Mouse (Mus musculus) kidney, postnatal 0 days (tissue): ENCODE results near the gene Rfx3. TPM values are rescaled to one million over a fixed set of nuclear protein-coding genes. Genes with fewer than 3 reads are reported as not detected.

Experiments used
- ATAC-seq: fragments of 200-750 bp; cut with Nextera tagmentation; replicated peaks from 2 replicates; pipeline ENCODE4 v1.8.0; 2017; ENCODE audit warnings: low read depth, moderate number of reproducible peaks, moderate TSS enrichment, moderate library complexity; ENCODE audit not compliant: low FRiP score
- DNase-seq: peaks from one replicate; pipeline ENCODE4 v3.0.0-alpha.2; 2016; ENCODE audit warnings: low spot score
- H3K27ac ChIP-seq: fragments of 300-500 bp; sonication (generic); 2 replicates; pipeline ENCODE4 v1.5.1; 2014; ENCODE audit warnings: mild to moderate bottlenecking
- H3K27me3 ChIP-seq: fragments of 300-500 bp; sonication (generic); 2 replicates; pipeline ENCODE4 v1.6.1; 2014; ENCODE audit warnings: low read length, mixed read lengths; ENCODE audit not compliant: insufficient read depth
- H3K36me3 ChIP-seq: fragments of 300-500 bp; sonication (generic); 2 replicates; pipeline ENCODE4 v1.6.1; 2014; ENCODE audit warnings: low read length, mixed read lengths; ENCODE audit not compliant: insufficient read depth
- H3K4me1 ChIP-seq: fragments of 300-500 bp; sonication (generic); replicated peaks from 2 replicates; pipeline ENCODE4 v1.6.1; 2014; ENCODE audit warnings: antibody characterized with exemption, low read length, mixed read lengths; ENCODE audit not compliant: insufficient read depth
- H3K4me2 ChIP-seq: fragments of 300-500 bp; sonication (generic); 2 replicates; pipeline ENCODE4 v1.6.1; 2014; ENCODE audit warnings: mild to moderate bottlenecking, low read length, moderate library complexity, mixed read lengths
- H3K4me3 ChIP-seq: fragments of 300-500 bp; sonication (generic); replicated peaks from 2 replicates; pipeline ENCODE4 v1.5.1; 2014; ENCODE audit warnings: low read depth, low read length
- H3K9ac ChIP-seq: fragments of 300-500 bp; sonication (generic); 2 replicates; pipeline ENCODE4 v1.6.1; 2014; ENCODE audit warnings: low read depth, low read length
- H3K9me3 ChIP-seq: fragments of 300-500 bp; sonication (generic); replicated peaks from 2 replicates; pipeline ENCODE4 v1.6.1; 2016; ENCODE audit warnings: low read length, inconsistent platforms, mixed read lengths
- CTCF ChIP-seq: IDR thresholded peaks from 2 replicates; pipeline ENCODE4 v1.5.1; 2016; ENCODE audit warnings: antibody characterized with exemption, low read depth, mild to moderate bottlenecking, moderate library complexity
- WGBS: fragments of 180-500 bp; shearing (Covaris S2); extraction: QIAGEN DNeasy Blood & Tissue Kit; methylation state at CpG from one replicate; pipeline ENCODE4 v1.1.7; 2014; 5-methylcytosine and 5-hydroxymethylcytosine counted together
- polyA plus RNA-seq: library from polyadenylated mRNA; unstranded; fragments of >200 nt; fragmentation: Nextera tagmentation; extraction: Ambion mirVana; gene quantifications from 2 replicates; pipeline ENCODE4 v1.2.1, GENCODE M21; 2015

The Rfx3 gene
- polyA plus RNA-seq, 1 experiment from 2014 or later: 5.6 TPM

DNA sequence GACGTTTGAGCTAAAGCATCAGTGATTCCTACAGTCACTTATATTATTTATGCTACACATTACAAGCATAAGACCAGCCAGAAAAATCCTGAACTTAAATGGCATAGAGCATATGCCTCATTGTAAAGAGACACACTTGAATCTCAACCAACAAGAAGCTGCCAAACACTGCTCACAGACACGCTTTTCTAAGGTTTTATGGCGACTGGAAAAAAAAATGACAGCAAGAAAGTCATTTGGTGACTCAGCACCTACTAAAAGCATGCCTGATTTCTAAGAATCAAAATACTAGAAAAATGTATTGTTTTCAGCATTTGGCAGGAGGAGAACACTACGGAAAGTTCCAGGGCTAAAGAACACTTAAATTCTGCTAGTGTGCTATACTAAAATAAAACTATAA is 163.9 kb downstream of the Rfx3 start:
- no peak overlapping the region for H3K9ac ChIP-seq
- H3K9me3 ChIP-seq: no peaks in the 10 kb centered on the region
- no peaks in the 10 kb centered on the region for H3K27me3 ChIP-seq
- H3K4me3 ChIP-seq: no peak overlapping the region
- H3K4me1 ChIP-seq: no peaks in the 10 kb centered on the region
- WGBS: 81% methylated on average over 4 of the region's 4 CpGs
- H3K27ac ChIP-seq: no peak overlapping the region
- H3K36me3 ChIP-seq: no peaks in the 10 kb centered on the region
- H3K4me2 ChIP-seq: no peak overlapping the region
- TF ChIP-seq CTCF: no peak
- ATAC-seq: no peak
- DNase-seq: no peak

DNA sequence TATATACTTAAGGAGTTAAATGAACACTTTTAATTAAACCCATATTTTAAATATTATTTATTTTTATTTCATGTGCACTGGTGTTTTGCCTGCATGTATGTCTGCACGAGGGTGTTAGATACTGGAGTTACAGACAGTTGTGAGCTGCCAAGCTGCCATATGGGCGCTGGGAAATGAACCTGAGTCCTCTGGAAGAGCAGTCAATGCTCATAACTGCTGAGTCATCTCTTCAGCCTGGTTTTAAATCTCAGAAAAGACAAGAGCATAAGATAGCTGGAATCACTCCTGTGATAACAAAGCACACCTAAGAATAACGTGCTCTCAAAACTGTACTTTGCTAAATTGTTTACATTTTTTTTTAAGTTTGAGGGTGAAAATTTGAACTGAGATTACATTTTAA is 172.3 kb downstream of the Rfx3 start:
- no peaks in the 10 kb centered on the region for H3K36me3 ChIP-seq
- no peak overlapping the region for H3K4me2 ChIP-seq
- 64% methylated on average over 3 of the region's 3 CpGs for WGBS
- H3K27ac ChIP-seq: no peak overlapping the region
- no peak overlapping the region for H3K4me3 ChIP-seq
- no peak overlapping the region for H3K9ac ChIP-seq
- ATAC-seq (no peak), DNase-seq (no peak)
- no peak for TF ChIP-seq CTCF
- no peaks in the 10 kb centered on the region for H3K4me1 ChIP-seq
- no peaks in the 10 kb centered on the region for H3K9me3 ChIP-seq
- no peaks in the 10 kb centered on the region for H3K27me3 ChIP-seq

DNA sequence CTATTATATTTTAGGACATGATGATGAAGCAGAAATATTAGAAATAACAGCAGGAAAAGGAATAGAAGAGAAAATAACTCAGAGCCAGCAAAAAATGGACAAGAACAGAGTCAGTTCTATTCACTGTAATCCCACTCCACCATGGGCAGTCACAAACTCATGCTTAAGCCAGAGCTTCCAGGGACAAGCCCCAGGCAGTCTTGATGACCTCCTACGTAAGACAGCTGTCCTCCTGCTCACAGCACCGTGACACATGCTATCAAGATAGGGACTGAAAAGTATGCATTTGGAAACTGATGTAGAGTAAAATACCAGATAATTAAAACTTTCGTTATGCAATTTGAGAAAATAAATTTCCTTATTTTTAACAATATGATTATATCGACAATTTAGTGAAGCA is 172.9 kb downstream of the Rfx3 start:
- DNase-seq: no peak
- Histone ChIP-seq H3K4me1 (no peaks in the 10 kb centered on the region), H3K4me3 (no peak overlapping the region), H3K9ac (no peak overlapping the region), H3K9me3 (no peaks in the 10 kb centered on the region), H3K4me2 (no peak overlapping the region), H3K36me3 (no peaks in the 10 kb centered on the region), H3K27me3 (no peaks in the 10 kb centered on the region), H3K27ac (no peak overlapping the region)
- 70% methylated on average over 4 of the region's 4 CpGs for WGBS
- TF ChIP-seq CTCF: no peak
- no peak for ATAC-seq

DNA sequence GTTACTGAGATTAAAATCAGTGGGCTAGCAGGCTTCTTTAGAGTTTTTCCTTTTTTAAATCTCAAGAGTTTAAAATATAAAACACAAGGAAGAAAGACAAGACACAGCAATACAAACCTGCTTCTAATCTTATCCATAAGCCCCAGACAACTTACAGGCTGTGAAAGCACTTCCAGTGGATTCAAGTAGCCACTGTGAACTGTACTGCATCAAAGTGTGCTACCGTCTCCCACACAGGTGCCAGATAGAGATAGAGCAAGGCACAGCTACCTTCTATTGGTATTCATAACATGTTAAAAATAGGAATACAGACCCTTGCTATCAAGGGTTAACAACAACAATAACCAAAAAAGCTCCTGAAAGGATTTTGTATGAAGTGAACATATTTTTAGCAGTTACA is 178.5 kb downstream of the Rfx3 start:
- Histone ChIP-seq H3K9me3 (no peaks in the 10 kb centered on the region), H3K4me1 (no peaks in the 10 kb centered on the region), H3K27me3 (no peaks in the 10 kb centered on the region), H3K4me2 (no peak overlapping the region), H3K36me3 (no peaks in the 10 kb centered on the region), H3K4me3 (no peak overlapping the region), H3K27ac (no peak overlapping the region), H3K9ac (no peak overlapping the region)
- DNase-seq (no peak), ATAC-seq (no peak)
- WGBS: 74% methylated on average over 1 of the region's 1 CpGs
- no peak for TF ChIP-seq CTCF

DNA sequence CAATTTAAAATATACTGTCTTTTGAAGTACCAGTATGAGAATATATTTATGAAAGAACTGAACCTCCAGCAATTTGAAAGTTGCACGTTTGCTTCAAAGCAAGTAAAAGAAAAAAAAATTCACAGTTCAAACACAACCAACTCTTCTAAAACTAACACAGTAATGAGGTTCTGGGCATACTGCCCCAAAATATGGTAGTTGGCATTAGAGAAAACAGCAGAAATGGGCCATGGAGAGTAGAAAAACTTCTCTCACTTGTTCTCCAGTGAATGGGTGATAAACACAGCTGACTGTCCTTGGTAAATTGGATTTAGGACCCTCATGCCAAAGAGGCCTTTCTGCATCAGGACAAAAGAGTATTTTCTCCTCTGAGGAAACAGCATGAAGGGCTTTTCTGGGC is 182.7 kb downstream of the Rfx3 start:
- H3K9ac ChIP-seq: no peak overlapping the region
- ATAC-seq (no peak), DNase-seq (no peak)
- no peak overlapping the region for H3K27ac ChIP-seq
- H3K4me2 ChIP-seq: no peak overlapping the region
- no peaks in the 10 kb centered on the region for H3K27me3 ChIP-seq
- H3K36me3 ChIP-seq: no peaks in the 10 kb centered on the region
- H3K4me3 ChIP-seq: no peak overlapping the region
- no peak for TF ChIP-seq CTCF
- H3K4me1 ChIP-seq: no peaks in the 10 kb centered on the region
- WGBS: 68% methylated on average over 1 of the region's 1 CpGs
- no peaks in the 10 kb centered on the region for H3K9me3 ChIP-seq

DNA sequence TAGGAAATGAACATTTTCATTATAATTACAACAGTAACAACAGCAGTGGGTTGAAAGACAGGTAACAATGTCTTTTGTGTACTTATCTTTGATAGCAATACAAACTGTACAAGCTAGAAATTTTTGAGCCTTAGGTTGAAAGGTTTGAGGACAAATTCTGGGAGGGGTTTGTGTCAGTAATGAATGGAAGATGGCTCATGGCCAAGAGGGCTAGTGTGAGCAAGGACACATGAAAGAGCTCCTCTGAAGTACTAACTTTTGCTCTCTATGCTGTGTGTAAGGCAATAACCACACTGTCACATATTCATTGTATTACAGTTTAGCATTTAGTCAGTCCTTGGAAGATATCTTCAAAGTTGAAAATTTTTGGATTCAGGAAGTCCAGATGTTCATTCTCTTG is 193.3 kb downstream of the Rfx3 start:
- Histone ChIP-seq H3K4me3 (no peak overlapping the region), H3K27ac (no peak overlapping the region), H3K27me3 (no peaks in the 10 kb centered on the region), H3K4me2 (no peak overlapping the region), H3K9ac (no peak overlapping the region), H3K4me1 (no peaks in the 10 kb centered on the region), H3K36me3 (peaks cover 2% of the 10 kb centered on the region; the same call in 1 of the 2 replicates), H3K9me3 (no peaks in the 10 kb centered on the region)
- no peak for ATAC-seq
- no peak for DNase-seq
- TF ChIP-seq CTCF: no peak

DNA sequence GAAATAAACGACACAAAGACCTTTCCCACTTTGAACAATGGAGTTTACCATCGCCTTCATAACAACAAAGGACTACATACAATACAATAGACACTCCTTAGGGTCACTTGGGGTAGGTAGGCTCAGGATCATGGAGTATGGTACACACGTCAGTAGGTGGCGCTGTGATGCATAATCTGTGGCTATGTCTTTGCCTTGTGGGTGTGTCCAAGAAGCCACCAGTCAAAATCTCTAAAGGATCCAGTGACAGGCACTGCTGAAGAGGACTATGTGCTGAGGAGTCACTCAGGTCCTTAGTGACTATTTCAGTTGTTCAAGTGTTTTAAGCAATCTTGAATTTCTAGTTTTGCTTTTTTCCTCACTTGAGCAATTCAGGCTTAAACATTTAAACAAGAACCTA is 230.9 kb downstream of the Rfx3 start:
- no peak overlapping the region for H3K4me3 ChIP-seq
- no peak overlapping the region for H3K4me2 ChIP-seq
- no peaks in the 10 kb centered on the region for H3K4me1 ChIP-seq
- no peak overlapping the region for H3K27ac ChIP-seq
- no peak for ATAC-seq
- no peak overlapping the region for H3K9ac ChIP-seq
- 0 out of 2 replicates have a peak, but pooled peaks cover 6% of the 10 kb centered on the region for H3K36me3 ChIP-seq
- WGBS: 68% methylated on average over 4 of the region's 4 CpGs
- no peak for DNase-seq
- no peaks in the 10 kb centered on the region for H3K27me3 ChIP-seq
- peak; percentile 39 for TF ChIP-seq CTCF
- H3K9me3 ChIP-seq: no peaks in the 10 kb centered on the region
